Mouse (Mus musculus) hindbrain, embryonic 14.5 days (tissue): Measurements from ENCODE around the gene Zcchc3. TPM values are rescaled to one million over a fixed set of nuclear protein-coding genes. Genes with fewer than 3 reads are reported as not detected.

Experiments
- ATAC-seq: fragments of 200-750 bp; cut with Nextera tagmentation; 2 replicates; pipeline ENCODE4 v1.8.0; 2017; ENCODE audit warnings: moderate number of reproducible peaks, mild to moderate bottlenecking, moderate TSS enrichment, moderate library complexity; ENCODE audit not compliant: low FRiP score
- DNase-seq: peaks from one replicate; pipeline ENCODE4 v3.0.0-alpha.2; 2015; ENCODE audit warnings: low spot score
- H3K27ac ChIP-seq: fragments of 300-500 bp; sonication (generic); 2 replicates; pipeline ENCODE4 v1.5.1; 2014; ENCODE audit warnings: mild to moderate bottlenecking, moderate library complexity
- H3K27me3 ChIP-seq: fragments of 300-500 bp; sonication (generic); 2 replicates; pipeline ENCODE4 v1.6.1; 2014; ENCODE audit warnings: mild to moderate bottlenecking, low read length, mixed read lengths; ENCODE audit not compliant: control insufficient read depth, insufficient read depth
- H3K36me3 ChIP-seq: fragments of 300-500 bp; sonication (generic); replicated peaks from 2 replicates; pipeline ENCODE4 v1.6.1; 2014; ENCODE audit not compliant: control insufficient read depth, insufficient read depth
- H3K4me1 ChIP-seq: fragments of 300-500 bp; sonication (generic); replicated peaks from 2 replicates; pipeline ENCODE4 v1.6.1; 2014; ENCODE audit warnings: antibody characterized with exemption, low read length, mixed read lengths; ENCODE audit not compliant: control insufficient read depth, insufficient read depth
- H3K4me2 ChIP-seq: fragments of 300-500 bp; sonication (generic); replicated peaks from 2 replicates; pipeline ENCODE4 v1.6.1; 2014; ENCODE audit warnings: mild to moderate bottlenecking, moderate library complexity
- H3K4me3 ChIP-seq: fragments of 300-500 bp; sonication (generic); replicated peaks from 2 replicates; pipeline ENCODE4 v1.5.1; 2014; ENCODE audit warnings: mild to moderate bottlenecking, low read length
- H3K9ac ChIP-seq: fragments of 300-500 bp; sonication (generic); 2 replicates; pipeline ENCODE4 v1.6.1; 2014
- H3K9me3 ChIP-seq: fragments of 300-500 bp; sonication (generic); 2 replicates; pipeline ENCODE4 v1.6.1; 2016; ENCODE audit warnings: low read length; ENCODE audit not compliant: control insufficient read depth
- WGBS: fragments of 180-500 bp; shearing (Covaris S2); extraction: QIAGEN DNeasy Blood & Tissue Kit; methylation state at CpG from one replicate; pipeline ENCODE4 v1.1.7; 2014; 5-methylcytosine and 5-hydroxymethylcytosine counted together
- polyA plus RNA-seq: library from polyadenylated mRNA; unstranded; fragments of >200 nt; fragmentation: Nextera tagmentation; extraction: Ambion mirVana; gene quantifications from 2 replicates; pipeline ENCODE4 v1.2.1, GENCODE M21; 2014

Gene Zcchc3
- polyA plus RNA-seq, 1 experiment from 2014 or later: 16.5 TPM

DNA sequence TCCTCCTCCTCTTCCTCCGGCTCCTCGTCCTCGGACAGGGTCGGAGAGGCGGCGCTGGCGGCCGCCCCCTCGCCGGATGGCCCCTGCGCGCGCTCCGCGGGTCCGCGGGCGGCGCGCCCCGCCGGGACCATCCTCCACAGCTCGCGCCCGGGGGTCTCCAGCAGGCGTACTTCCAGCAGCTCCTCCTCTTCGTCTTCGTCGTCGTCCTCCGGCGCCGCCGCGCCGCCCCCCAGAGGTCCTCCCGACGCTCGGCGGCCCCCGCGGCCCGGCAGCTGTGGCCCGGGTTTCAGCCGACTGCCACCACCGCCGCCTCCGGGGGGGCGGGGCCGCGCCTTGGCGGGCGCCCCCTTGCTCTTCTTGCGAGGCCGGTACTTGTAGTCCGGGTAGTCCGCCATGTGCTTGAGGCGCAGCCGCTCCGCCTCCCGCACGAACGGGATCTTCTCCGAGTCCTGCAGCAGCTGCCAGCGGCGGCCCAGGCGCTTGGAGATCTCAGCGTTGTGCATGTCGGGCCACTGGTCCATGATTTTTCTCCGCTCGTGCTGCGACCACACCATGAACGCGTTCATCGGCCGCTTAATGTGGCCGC is 17.7 kb downstream of the Zcchc3 start:
- Histone ChIP-seq H3K4me2 (peak overlapping the region; percentile 96), H3K9ac (peak overlapping the region; percentile 96), H3K27ac (peak overlapping the region; percentile 100), H3K4me1 (peaks cover 39% of the 10 kb centered on the region), H3K4me3 (peak overlapping the region; percentile 97), H3K36me3 (no peaks in the 10 kb centered on the region; the same call in 1 of the 2 replicates), H3K9me3 (no peaks in the 10 kb centered on the region), H3K27me3 (no peaks in the 10 kb centered on the region)
- WGBS: under 1% methylated on average over 70 of the region's 77 CpGs
- DNase-seq: peak; percentile 72
- peak; percentile 5; the same call in 1 of the 2 replicates for ATAC-seq

- DNase-seq: peak; percentile 90
- H3K9ac ChIP-seq: peak overlapping the region; percentile 96
- no peaks in the 10 kb centered on the region for H3K27me3 ChIP-seq
- H3K4me2 ChIP-seq: peak overlapping the region; percentile 96
- WGBS: under 1% methylated on average over 41 of the region's 46 CpGs
- H3K27ac ChIP-seq: peak overlapping the region; percentile 100
- peaks cover 39% of the 10 kb centered on the region for H3K4me1 ChIP-seq
- ATAC-seq: peak; percentile 78
- H3K9me3 ChIP-seq: no peaks in the 10 kb centered on the region
- no peaks in the 10 kb centered on the region; the same call in 1 of the 2 replicates for H3K36me3 ChIP-seq
- H3K4me3 ChIP-seq: peak overlapping the region; percentile 97
These were observed 18.5 kb downstream of the Zcchc3 start for GRCm38 (mm10) chr2:152396110-152397003.

- Histone ChIP-seq H3K9me3 (no peaks in the 10 kb centered on the region), H3K9ac (peak overlapping the region; percentile 96), H3K27me3 (no peaks in the 10 kb centered on the region), H3K27ac (peak overlapping the region; percentile 100), H3K4me1 (peaks cover 37% of the 10 kb centered on the region), H3K4me3 (peak overlapping the region; percentile 97), H3K36me3 (no peaks in the 10 kb centered on the region; the same call in 1 of the 2 replicates), H3K4me2 (peak overlapping the region; percentile 96)
- WGBS: 29% methylated on average over 13 of the region's 13 CpGs
- ATAC-seq: no peak
- no peak for DNase-seq
These were observed 19.4 kb downstream of the Zcchc3 start for GRCm38 (mm10) chr2:152395271-152395920.

GRCm38 (mm10) chr2:152393225-152394017 is 21.4 kb downstream of the Zcchc3 start:
- Histone ChIP-seq H3K27me3 (no peaks in the 10 kb centered on the region), H3K4me3 (no peak overlapping the region), H3K4me1 (peaks cover 24% of the 10 kb centered on the region), H3K4me2 (peak overlapping the region; percentile 96), H3K9ac (no peak overlapping the region), H3K27ac (no peak overlapping the region), H3K36me3 (no peaks in the 10 kb centered on the region; the same call in 1 of the 2 replicates), H3K9me3 (no peaks in the 10 kb centered on the region)
- ATAC-seq (no peak), DNase-seq (no peak)
- 53% methylated on average over 9 of the region's 9 CpGs for WGBS

DNA sequence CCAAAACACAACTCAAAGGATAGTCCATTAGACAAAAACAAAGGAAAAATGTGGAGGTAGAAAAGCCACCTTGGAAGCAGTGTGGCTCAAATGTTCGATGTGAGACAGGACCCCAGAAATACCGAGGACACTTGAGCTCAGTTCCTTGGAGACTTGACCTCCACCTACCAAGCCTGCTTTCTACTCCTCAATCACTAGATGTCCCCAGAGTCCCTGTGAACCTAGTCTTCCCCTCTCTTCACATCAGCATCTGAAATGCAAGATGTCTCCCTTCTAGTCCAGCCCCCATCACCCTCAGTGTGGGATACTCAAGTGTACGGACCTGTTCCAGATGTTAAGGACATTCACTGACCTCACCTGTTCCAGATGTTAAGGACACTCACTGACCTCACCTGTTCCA is 22.0 kb downstream of the Zcchc3 start:
- no peaks in the 10 kb centered on the region for H3K27me3 ChIP-seq
- 0 out of 2 replicates have a peak overlapping the region, but pooled peaks have one; percentile 15 for H3K4me2 ChIP-seq
- H3K4me1 ChIP-seq: peaks cover 24% of the 10 kb centered on the region
- H3K9me3 ChIP-seq: no peaks in the 10 kb centered on the region
- H3K9ac ChIP-seq: no peak overlapping the region
- DNase-seq (peak; percentile 74), ATAC-seq (no peak)
- WGBS: 9% methylated on average over 3 of the region's 3 CpGs
- no peaks in the 10 kb centered on the region; the same call in 1 of the 2 replicates for H3K36me3 ChIP-seq
- no peak overlapping the region for H3K4me3 ChIP-seq
- no peak overlapping the region for H3K27ac ChIP-seq

DNA sequence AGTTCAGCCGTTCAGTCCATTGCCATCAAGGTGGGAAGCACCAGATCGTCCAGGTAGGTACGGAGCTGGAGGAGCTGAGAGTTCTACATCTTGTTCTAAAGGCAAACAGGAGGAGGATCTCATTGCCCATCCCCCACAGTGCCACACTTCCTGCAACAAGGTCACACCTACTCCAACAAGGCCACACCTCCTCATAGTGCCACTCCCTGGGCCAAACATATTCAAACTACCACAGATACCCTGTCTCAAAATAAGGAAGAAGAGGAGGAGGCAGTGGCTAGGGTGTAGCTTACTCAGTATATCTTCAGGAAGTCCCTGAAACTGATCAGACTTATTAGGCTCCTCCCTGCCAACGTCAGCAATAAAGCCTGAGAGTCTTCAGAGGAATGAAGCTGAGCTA is 30.6 kb downstream of the Zcchc3 start:
- H3K4me1 ChIP-seq: no peaks in the 10 kb centered on the region
- H3K9me3 ChIP-seq: no peaks in the 10 kb centered on the region
- no peak for DNase-seq
- H3K4me2 ChIP-seq: no peak overlapping the region
- H3K4me3 ChIP-seq: no peak overlapping the region
- no peak overlapping the region for H3K9ac ChIP-seq
- ATAC-seq: no peak
- WGBS: 87% methylated on average over 4 of the region's 4 CpGs
- H3K27ac ChIP-seq: no peak overlapping the region
- no peaks in the 10 kb centered on the region for H3K27me3 ChIP-seq
- no peaks in the 10 kb centered on the region for H3K36me3 ChIP-seq

DNA sequence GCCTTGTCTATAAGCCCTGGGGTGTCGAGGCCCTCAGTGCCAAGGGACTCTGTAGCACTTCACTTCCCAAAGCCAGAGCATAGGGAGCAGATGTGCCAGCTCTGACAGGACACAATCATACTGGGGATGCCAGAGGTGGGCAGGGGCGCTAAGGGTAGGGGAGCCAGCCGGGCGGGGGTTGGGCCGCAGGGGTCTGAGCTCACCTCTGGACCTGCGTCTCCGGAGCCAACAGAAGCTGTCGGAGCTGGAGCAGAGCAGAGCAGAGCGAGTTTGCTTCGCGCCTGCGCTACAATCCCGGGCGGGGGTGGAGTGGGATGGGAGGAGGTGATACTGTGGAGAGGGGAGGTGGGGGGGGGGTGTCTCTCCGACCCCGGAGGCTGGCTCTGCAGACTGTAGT is 38.5 kb downstream of the Zcchc3 start, which contains the start of gene Nrsn2:
Gene Nrsn2 (minus strand): TSS at position 294 of the 397 bp plus-strand sequence.
- Histone ChIP-seq H3K4me1 (peaks cover 19% of the 10 kb centered on the region), H3K27me3 (no peaks in the 10 kb centered on the region), H3K27ac (peak within 1 kb of the TSS; percentile 94), H3K4me3 (peak within 1 kb of the TSS; percentile 37), H3K9me3 (no peaks in the 10 kb centered on the region), H3K9ac (peak within 1 kb of the TSS; percentile 61), H3K4me2 (peak within 1 kb of the TSS; percentile 70), H3K36me3 (no peaks in the 10 kb centered on the region)
- ATAC-seq (peak; percentile 85), DNase-seq (peak; percentile 57)
- 2% methylated on average over 16 of the region's 16 CpGs for WGBS

- peaks cover 19% of the 10 kb centered on the region for H3K4me1 ChIP-seq
- no peaks in the 10 kb centered on the region for H3K9me3 ChIP-seq
- H3K4me2 ChIP-seq: peak overlapping the region; percentile 70
- 2% methylated on average over 21 of the region's 21 CpGs for whole genome bisulfite sequencing
- H3K27ac ChIP-seq: peak overlapping the region; percentile 94
- DNase-seq (peak; percentile 73), ATAC-seq (peak; percentile 92)
- peak overlapping the region; percentile 37 for H3K4me3 ChIP-seq
- H3K36me3 ChIP-seq: no peaks in the 10 kb centered on the region
- H3K27me3 ChIP-seq: no peaks in the 10 kb centered on the region
- peak overlapping the region; percentile 61 for H3K9ac ChIP-seq
These were observed 39.0 kb downstream of the Zcchc3 start for GRCm38 (mm10) chr2:152375652-152376344.
